8 mouse cellular contexts compared by ENCODE assay signal in the genomic region with DNA sequence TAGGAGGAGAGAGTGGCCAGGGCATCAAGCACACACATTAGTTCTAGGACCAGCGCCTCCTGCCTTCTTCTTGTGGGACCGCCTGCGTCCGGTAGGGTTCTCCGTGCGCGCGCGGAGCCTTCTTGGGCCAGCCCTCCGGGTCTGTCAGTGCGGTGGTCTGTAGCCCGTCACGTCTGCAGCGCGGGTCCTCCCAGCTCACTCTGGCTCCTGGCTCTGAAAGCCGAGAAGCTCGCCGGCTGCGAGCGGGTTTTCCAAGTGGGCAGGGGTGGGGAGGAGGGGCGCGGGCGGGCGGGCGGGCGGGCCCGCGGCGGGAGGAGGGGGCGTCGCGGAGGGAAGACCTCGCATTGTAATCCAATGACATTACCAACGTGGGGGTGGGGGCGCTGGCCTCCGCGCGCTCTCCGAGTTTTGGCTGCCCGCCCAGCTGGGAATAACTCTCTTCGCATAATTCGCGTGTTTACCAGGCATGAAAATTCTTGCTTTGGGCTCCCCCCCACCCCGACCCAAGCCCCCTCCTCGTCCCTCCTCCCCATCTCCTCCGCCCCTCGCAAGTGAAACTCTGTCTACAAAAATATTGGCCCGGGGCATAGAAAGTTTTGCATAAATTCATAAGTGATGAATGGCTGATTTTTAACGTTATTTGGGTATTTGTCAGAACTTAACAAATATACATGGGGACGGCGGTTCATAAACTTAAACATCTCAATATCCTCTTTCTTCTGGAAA. TPM values are rescaled to one million over a fixed set of nuclear protein-coding genes. Genes with fewer than 3 reads are reported as not detected.
DNase-seq lines count a peak whose midpoint lies in the region; ATAC-seq and TF ChIP-seq lines count a peak whose summit lies in the region.

No protein-coding gene starts in this region.

- no peaks in the 10 kb centered on the region for H3K36me3 ChIP-seq in thymus, adult 2 months (ENCODE audit: control insufficient read depth, insufficient read depth, low read length)
- H3K36me3 ChIP-seq in heart, embryonic 11.5 days (ENCODE audit: control insufficient read depth, insufficient read depth, low read length), result no peaks in the 10 kb centered on the region
- no peaks in the 10 kb centered on the region for H3K36me3 ChIP-seq in midbrain, embryonic 10.5 days

- H3K4me2 ChIP-seq in heart, embryonic 11.5 days, result peak overlapping the region; percentile 76

- no peaks in the 10 kb centered on the region for H3K9me3 ChIP-seq in heart, embryonic 11.5 days (replicated peaks; ENCODE audit: control insufficient read depth, low read length)
- no peaks in the 10 kb centered on the region for H3K9me3 ChIP-seq in midbrain, embryonic 10.5 days (replicated peaks)

- peaks cover 17% of the 10 kb centered on the region for H3K4me1 ChIP-seq in thymus, adult 2 months (replicated peaks; ENCODE audit: control insufficient read depth, insufficient read depth, low read length)
- peaks cover 10% of the 10 kb centered on the region for H3K4me1 ChIP-seq in heart, embryonic 11.5 days (ENCODE audit: control insufficient read depth, insufficient read depth, low read length)
- peaks cover 59% of the 10 kb centered on the region for H3K4me1 ChIP-seq in midbrain, embryonic 10.5 days

- TF ChIP-seq CTCF in thymus, adult 2 months (IDR thresholded peaks at IDR 0.05; ENCODE audit: borderline replicate concordance, control insufficient read depth, extremely low read depth, insufficient read depth, low read length, poor library complexity), result no peak

- peaks cover 22% of the 10 kb centered on the region for H3K27me3 ChIP-seq in thymus, adult 2 months (ENCODE audit: control insufficient read depth, insufficient read depth, low read length)
- H3K27me3 ChIP-seq in heart, embryonic 11.5 days (ENCODE audit: control insufficient read depth, insufficient read depth, low read length), result peaks cover 20% of the 10 kb centered on the region
- H3K27me3 ChIP-seq in midbrain, embryonic 10.5 days (ENCODE audit: low read depth, poor library complexity, severe bottlenecking), result peaks cover 58% of the 10 kb centered on the region

- TF ChIP-seq POLR2A in thymus, adult 2 months (IDR thresholded peaks at IDR 0.05; ENCODE audit: control insufficient read depth, extremely low read depth, insufficient read depth, low read length, poor library complexity), result no peak

- H3K9ac ChIP-seq in heart, embryonic 11.5 days (ENCODE audit: low read depth, low read length), result peak overlapping the region; percentile 66

- 3% methylated on average over 39 of the region's 51 CpGs for WGBS in thymus, adult 2 months
- WGBS in heart, embryonic 11.5 days (ENCODE audit: insufficient replicate concordance), result 1% methylated on average over 44 of the region's 51 CpGs
- WGBS in midbrain, embryonic 10.5 days, result under 1% methylated on average over 42 of the region's 51 CpGs

- peak; percentile 66 for ATAC-seq in heart, embryonic 11.5 days (replicated peaks; ENCODE audit: insufficient number of reproducible peaks, low FRiP score, low TSS enrichment)
- no peak for ATAC-seq in granulocyte monocyte progenitor cell, adult 5-6 weeks (replicated peaks; ENCODE audit: poor library complexity, severe bottlenecking)

- H3K4me3 ChIP-seq in thymus, adult 2 months (ENCODE audit: control insufficient read depth, insufficient read depth, low read length), result no peak overlapping the region
- H3K4me3 ChIP-seq in heart, embryonic 11.5 days (ENCODE audit: low read depth, low read length), result peak overlapping the region; percentile 48
- peak overlapping the region; percentile 80 for H3K4me3 ChIP-seq in midbrain, embryonic 10.5 days

- no peak overlapping the region for H3K27ac ChIP-seq in thymus, adult 2 months (ENCODE audit: control insufficient read depth, insufficient read depth, low read length)
- H3K27ac ChIP-seq in heart, embryonic 11.5 days (ENCODE audit: low read depth, low read length), result peak overlapping the region; percentile 73
- H3K27ac ChIP-seq in midbrain, embryonic 10.5 days (replicated peaks), result peak overlapping the region; percentile 80

- peak; percentile 29 to 62 for DNase-seq in cerebellum, postnatal 4 days (ENCODE audit: low spot score in 2 of 2)
- no peak for DNase-seq in cerebellum, postnatal 36 days
- DNase-seq in thymus, adult 2 months, result peak; percentile 8
- no peak for DNase-seq in thymus, adult 18-20 months
- DNase-seq in kidney, postnatal 4 days, result peak; percentile 69 to 78
- peak; percentile 89 for DNase-seq in midbrain, embryonic 10.5 days (ENCODE audit: low spot score)

RNA-seq across cellular contexts. Expression of a gene that starts 3.7 kb away (rescaled TPM):
- 0.26 and 0.53 TPM in 2 replicates for polyA plus RNA-seq in thymus, adult 2 months (2012; rRNA removed)
- polyA plus RNA-seq in heart, embryonic 11.5 days (2014; fragmentation: Nextera tagmentation; extraction: Ambion mirVana), result 1.4 and 1.9 TPM in 2 replicates
- polyA plus RNA-seq in midbrain, embryonic 10.5 days (2016; fragmentation: Nextera tagmentation; extraction: Ambion mirVana), result 2.1 and 3.3 TPM in 2 replicates
- not detected in 2 replicates for total RNA-seq in granulocyte monocyte progenitor cell, adult 5-6 weeks (2014; fragmentation: Nextera tagmentation)
- not detected in 2 replicates for total RNA-seq in granulocyte monocyte progenitor cell, adult 5-6 weeks (2017)

Comparison
In these comparisons a context has a peak if more than half of its experiments do, and no peak if none do; other contexts are left out.
1. DNase-seq: peak in cerebellum, postnatal 4 days (2 of 2), thymus, adult 2 months (single experiment), kidney, postnatal 4 days (2 of 2) and midbrain, embryonic 10.5 days (single experiment); none in cerebellum, postnatal 36 days (0 of 2) and thymus, adult 18-20 months (0 of 2).